Mouse (Mus musculus) CH12.LX (cell line): ENCODE data around the gene Nedd8.

Source experiments
- CHD2 ChIP-seq: IDR thresholded peaks from 2 replicates; pipeline ENCODE4 v1.6.1; 2011; ENCODE audit warnings: low read length, improper control_type of control experiment
- RCOR1 ChIP-seq: conservative IDR thresholded peaks from 2 replicates; pipeline ENCODE4 v1.6.1; 2012; ENCODE audit warnings: low read depth, mild to moderate bottlenecking, inconsistent platforms, low read length, improper control_type of control experiment

DNA sequence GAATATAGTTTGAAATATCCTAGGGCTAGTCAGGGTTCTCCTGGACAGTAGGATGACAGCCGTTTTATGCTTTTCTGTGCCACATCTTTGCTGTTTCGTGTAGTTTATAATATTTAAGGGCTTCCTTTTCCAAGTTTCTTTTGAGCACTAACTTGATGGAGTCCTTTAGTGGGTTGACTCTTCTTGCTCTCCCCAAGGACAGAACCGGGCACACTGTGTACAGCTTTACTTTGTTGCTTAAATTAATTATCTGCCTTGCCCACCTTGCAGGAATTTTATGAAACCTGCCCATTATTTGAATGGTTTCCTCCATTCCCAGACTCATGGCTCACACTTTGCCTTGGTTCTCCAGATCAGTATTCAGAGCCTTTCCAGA lies 10.2 kb upstream of the Nedd8 start:
- TF ChIP-seq RCOR1 (no peak), CHD2 (no peak)
